10 mouse cellular contexts compared by ENCODE assay signal in the genomic region with DNA sequence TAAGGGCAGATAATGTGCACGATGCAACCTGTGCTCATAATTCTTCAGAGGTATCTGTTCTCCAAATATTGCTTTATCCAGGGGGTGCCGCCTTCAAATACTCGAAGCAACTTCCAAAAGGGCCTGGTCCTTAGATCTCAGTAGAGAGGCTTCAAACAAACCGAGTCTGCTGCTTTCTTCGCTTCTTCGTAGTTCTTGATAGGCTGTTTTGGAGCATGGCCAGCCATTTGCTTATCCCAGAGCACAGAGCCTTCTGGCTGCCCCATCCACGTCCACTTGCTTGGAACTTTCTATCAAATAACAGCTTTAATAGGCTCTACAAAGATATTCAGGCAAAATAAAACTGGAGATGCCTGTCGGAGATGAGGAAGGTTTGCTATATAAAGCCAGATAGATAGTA. TPM values are rescaled to one million over a fixed set of nuclear protein-coding genes. Genes with fewer than 3 reads are reported as not detected.
"Had no signal": no experiment of that assay in that cellular context is flagged by ENCODE, and none has a peak within 500 bp of the region (broad histone marks: within the 10 kb centered on the region; RNA-seq: fewer than 3 reads in every experiment).

No protein-coding gene starts in this region.

- H3K27me3 ChIP-seq: midbrain, embryonic 13.5 days had no signal

- H3K27ac ChIP-seq: limb, embryonic 13.5 days; liver, embryonic 15.5 days; midbrain, embryonic 13.5 days had no signal

- H3K4me3 ChIP-seq: limb, embryonic 13.5 days; liver, embryonic 15.5 days; midbrain, embryonic 13.5 days had no signal

- DNase-seq: left cerebral cortex, postnatal 4 days; lung, adult 2 months; lung, postnatal 36 days; right cerebral cortex, postnatal 14 days; thymus, adult 18-20 months; thymus, postnatal 25 days had no signal

- H3K4me1 ChIP-seq: midbrain, embryonic 13.5 days had no signal

- H3K9me3 ChIP-seq: limb, embryonic 13.5 days; liver, embryonic 15.5 days; midbrain, embryonic 13.5 days had no signal

- H3K36me3 ChIP-seq: limb, embryonic 13.5 days; liver, embryonic 15.5 days; midbrain, embryonic 13.5 days had no signal

RNA-seq across cellular contexts. Expression of a gene that starts 58.6 kb away (rescaled TPM):
- total RNA-seq: megakaryocyte progenitor cell, adult 5-6 weeks had no signal
